Mouse (Mus musculus) megakaryocyte-erythroid progenitor cell, adult 5-6 weeks (primary cell): ENCODE data around the gene Gm2974. TPM values are rescaled to one million over a fixed set of nuclear protein-coding genes. Genes with fewer than 3 reads are reported as not detected.
"Not testable (repeated sequence)": the region's sequence is repeated elsewhere in the genome, so short reads cannot be mapped to it uniquely, and the experiment has no call there.

Experiments
- ATAC-seq: replicated peaks from 2 replicates; pipeline ENCODE4 v1.8.0; 2016; ENCODE audit warnings: mild to moderate bottlenecking, inconsistent platforms; ENCODE audit not compliant: severe bottlenecking, poor library complexity, low FRiP score, low TSS enrichment
- total RNA-seq, 2 experiments: library from RNA; stranded (forward) in 1 of 2; stranded (reverse) in 1 of 2; fragments of 200-1000, 215-1000 nt in 1 of 2; fragments of >200 nt in 1 of 2; fragmentation: Nextera tagmentation in 1 of 2; gene quantifications; 2 replicates each; pipeline ENCODE4 v1.2.3; 2014 to 2017

Gm2974 gene
- not detected in 2 replicates for total RNA-seq (2014; fragmentation: Nextera tagmentation)
- total RNA-seq (2017) = not detected in 2 replicates

- not testable (repeated sequence) for ATAC-seq
Measured at GRCm38 (mm10) chr14:4182491-4183210, at the start of gene Gm2974. Gene Gm2974, plus strand, starts transcription at chr14:4182576.

- ATAC-seq = not testable (repeated sequence)
Measured at GRCm38 (mm10) chr14:4141646-4142045, 40.7 kb upstream of the Gm2974 start.

- ATAC-seq = not testable (repeated sequence)
Measured at GRCm38 (mm10) chr14:4164730-4165129, 17.6 kb upstream of the Gm2974 start, which contains the start of gene Gm3127. Gene Gm3127, plus strand, starts transcription at chr14:4165030.

- not testable (repeated sequence) for ATAC-seq
Measured at GRCm38 (mm10) chr14:4182030-4182429, 346 bp upstream of the Gm2974 start.

GRCm38 (mm10) chr14:4183375-4183774 lies 999 bp downstream of the Gm2974 start:
- ATAC-seq = not testable (repeated sequence)

- not testable (repeated sequence) for ATAC-seq
Measured at GRCm38 (mm10) chr14:4249331-4249730, 67.0 kb downstream of the Gm2974 start, which contains the start of gene Gm3138. Gene Gm3138, plus strand, starts transcription at chr14:4249631.

Other genes with a start within 250 kb of the Gm2974 start
- not detected in 2 replicates for gene Gm3095, start 219.0 kb upstream of the Gm2974 start, total RNA-seq (2014; fragmentation: Nextera tagmentation)
- not detected in 2 replicates for gene Gm3095, start 219.0 kb upstream of the Gm2974 start, total RNA-seq (2017)
- not detected in 2 replicates for gene Gm3099, start 184.2 kb upstream of the Gm2974 start, total RNA-seq (2014; fragmentation: Nextera tagmentation)
- not detected in 2 replicates for gene Gm3099, start 184.2 kb upstream of the Gm2974 start, total RNA-seq (2017)
- not detected in 2 replicates for gene Gm5796, start 158.6 kb upstream of the Gm2974 start, total RNA-seq (2014; fragmentation: Nextera tagmentation)
- gene Gm5796, start 158.6 kb upstream of the Gm2974 start, total RNA-seq (2017) = not detected in 2 replicates
- not detected in 2 replicates for gene Gm3115, start 98.5 kb upstream of the Gm2974 start, total RNA-seq (2014; fragmentation: Nextera tagmentation)
- gene Gm3115, start 98.5 kb upstream of the Gm2974 start, total RNA-seq (2017) = not detected in 2 replicates
- gene Gm8108, start 72.0 kb upstream of the Gm2974 start, total RNA-seq (2014; fragmentation: Nextera tagmentation) = not detected in 2 replicates
- gene Gm8108, start 72.0 kb upstream of the Gm2974 start, total RNA-seq (2017) = not detected in 2 replicates
- not detected in 2 replicates for gene Gm3127, start 17.5 kb upstream of the Gm2974 start, total RNA-seq (2014; fragmentation: Nextera tagmentation)
- gene Gm3127, start 17.5 kb upstream of the Gm2974 start, total RNA-seq (2017) = not detected in 2 replicates
- gene Gm3138, start 67.1 kb downstream of the Gm2974 start, total RNA-seq (2014; fragmentation: Nextera tagmentation) = not detected in 2 replicates
- not detected in 2 replicates for gene Gm3138, start 67.1 kb downstream of the Gm2974 start, total RNA-seq (2017)
- gene Gm3149, start 134.7 kb downstream of the Gm2974 start, total RNA-seq (2014; fragmentation: Nextera tagmentation) = not detected in 2 replicates
- not detected in 2 replicates for gene Gm3149, start 134.7 kb downstream of the Gm2974 start, total RNA-seq (2017)
- gene 2610042L04Rik, start 152.2 kb downstream of the Gm2974 start, total RNA-seq (2014; fragmentation: Nextera tagmentation) = not detected in 2 replicates
- gene 2610042L04Rik, start 152.2 kb downstream of the Gm2974 start, total RNA-seq (2017) = not detected in 2 replicates
- not detected in 2 replicates for gene Gm3159, start 214.9 kb downstream of the Gm2974 start, total RNA-seq (2014; fragmentation: Nextera tagmentation)
- not detected in 2 replicates for gene Gm3159, start 214.9 kb downstream of the Gm2974 start, total RNA-seq (2017)
- gene Gm3164, start 232.9 kb downstream of the Gm2974 start, total RNA-seq (2014; fragmentation: Nextera tagmentation) = not detected in 2 replicates
- gene Gm3164, start 232.9 kb downstream of the Gm2974 start, total RNA-seq (2017) = not detected in 2 replicates
- gene Gm3173, start 248.4 kb downstream of the Gm2974 start, total RNA-seq (2014; fragmentation: Nextera tagmentation) = not detected in 2 replicates
- gene Gm3173, start 248.4 kb downstream of the Gm2974 start, total RNA-seq (2017) = not detected in 2 replicates